Mouse (Mus musculus) thymus, postnatal 0 days (tissue): ENCODE measurements at regions not wholly inside any gene's neighbourhood (a gene's known extent, or its start where the extent isn't known, plus 50 kb on each side); places are given as distances from the start of the nearest gene placed in this dataset.
A peak's percentile ranks its signal among the peaks of the same experiment; 100 is the strongest.

Experiments
- DNase-seq: peaks from one replicate; pipeline ENCODE4 v3.0.0-alpha.2; 2015; ENCODE audit warnings: low spot score

DNA sequence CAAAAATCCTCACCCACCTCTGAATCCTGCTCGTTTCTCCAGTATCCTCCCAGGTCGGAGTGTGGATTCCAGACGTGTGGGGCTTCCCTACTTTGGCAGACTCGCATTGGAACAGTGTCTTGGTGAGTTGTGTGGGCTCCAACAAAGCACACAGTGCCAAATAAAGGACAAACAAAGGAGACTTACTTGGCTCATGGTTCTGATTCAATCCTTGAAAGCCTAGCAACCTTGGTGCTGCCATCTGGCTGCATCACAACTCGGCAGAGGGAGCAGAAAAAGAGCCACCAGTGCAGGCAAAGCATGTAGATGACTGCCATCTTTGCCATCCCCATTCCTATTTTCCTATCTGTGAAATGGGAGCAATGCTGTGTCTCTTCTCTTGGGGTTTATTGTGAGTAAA is 64.0 kb downstream of the Il9r start:
- DNase-seq = no peak

DNA sequence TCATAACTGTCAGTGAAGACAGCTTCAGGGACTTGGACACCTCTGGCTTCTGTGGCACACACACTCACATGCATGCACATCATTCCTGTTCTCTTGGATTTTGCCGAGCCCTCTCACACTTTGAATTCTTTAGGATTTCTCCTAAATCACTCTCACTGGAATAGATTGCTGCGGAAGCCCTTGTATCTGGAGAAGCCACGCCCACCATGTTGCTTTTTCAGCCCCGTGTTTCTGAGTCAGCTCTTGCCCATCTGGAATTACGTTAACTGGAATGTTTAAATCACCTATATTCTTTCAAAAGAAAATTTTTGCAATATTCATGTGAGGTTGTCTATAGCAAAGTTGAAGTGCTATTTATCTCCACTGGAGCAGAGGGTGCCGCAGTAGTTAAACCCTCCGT is 66.1 kb downstream of the Il9r start:
- no peak for DNase-seq

DNA sequence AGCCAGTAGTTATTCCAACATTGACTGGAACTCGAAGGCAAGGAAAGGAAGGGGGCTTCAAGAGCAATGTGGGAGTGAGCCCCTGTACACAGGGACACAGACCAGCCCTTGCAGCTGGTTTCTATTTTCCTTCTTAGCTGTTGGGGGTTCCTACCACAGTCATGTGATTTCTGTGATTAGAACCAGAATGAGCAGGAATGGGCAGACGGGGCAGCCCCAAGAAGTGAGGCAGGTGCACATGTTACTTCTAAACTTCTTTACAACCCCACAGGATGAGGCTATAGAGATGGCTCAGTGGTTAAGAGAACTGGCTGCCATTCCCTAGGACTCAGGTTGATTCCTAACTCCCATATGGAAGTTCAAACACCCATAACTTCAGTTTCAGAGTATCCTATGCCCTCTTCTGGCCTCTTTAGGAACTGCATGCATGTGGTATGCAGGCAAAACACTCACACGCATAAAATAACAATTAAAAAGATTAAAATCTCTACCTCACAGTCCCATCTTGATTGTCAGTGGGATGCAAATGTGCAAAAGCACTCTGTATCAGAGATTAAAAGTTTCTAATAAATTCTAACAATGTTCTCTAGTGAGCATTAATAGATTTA is 68.0 kb downstream of the Il9r start:
- DNase-seq = peak; percentile 65

DNA sequence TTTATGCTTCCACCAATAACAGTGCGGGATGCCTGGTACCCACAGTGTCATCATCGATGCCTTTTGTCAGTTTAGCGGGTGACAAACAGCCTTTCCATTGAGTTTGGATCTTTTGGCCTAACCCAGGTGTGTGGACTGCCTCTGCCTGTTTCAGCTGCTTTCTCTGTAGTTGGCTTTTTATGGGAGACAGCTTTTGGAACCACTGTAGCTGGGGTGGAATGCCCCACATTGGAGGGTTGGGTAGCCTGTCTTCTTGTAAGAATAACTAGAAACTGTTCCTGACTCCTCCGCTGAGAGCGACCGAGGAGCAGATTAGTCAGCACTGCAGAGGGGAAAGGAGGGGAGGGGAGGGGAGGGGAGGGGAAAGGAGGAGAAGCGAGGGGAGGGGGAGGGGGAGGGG is 71.5 kb downstream of the Il9r start:
- peak; percentile 51 for DNase-seq

DNA sequence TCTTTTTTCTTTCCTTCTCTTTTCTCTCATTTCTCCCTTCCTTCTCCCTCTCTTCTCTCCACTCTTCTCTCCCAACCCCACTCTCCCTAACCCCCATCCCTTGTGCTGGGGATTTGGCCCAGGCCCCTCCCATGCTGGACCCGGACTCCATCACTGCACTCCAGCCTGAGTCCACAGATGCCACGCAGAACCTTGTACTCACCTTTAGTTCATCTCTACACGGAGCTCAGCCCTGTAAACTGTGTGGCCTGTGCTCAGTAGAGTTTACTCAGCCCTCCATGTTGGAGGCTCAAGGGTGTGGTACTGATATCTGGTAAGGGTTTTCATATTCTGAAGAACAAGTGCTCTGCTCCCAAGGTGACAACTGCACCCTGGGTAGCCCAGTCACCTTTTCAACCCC is 72.1 kb downstream of the Il9r start:
- DNase-seq = no peak

DNA sequence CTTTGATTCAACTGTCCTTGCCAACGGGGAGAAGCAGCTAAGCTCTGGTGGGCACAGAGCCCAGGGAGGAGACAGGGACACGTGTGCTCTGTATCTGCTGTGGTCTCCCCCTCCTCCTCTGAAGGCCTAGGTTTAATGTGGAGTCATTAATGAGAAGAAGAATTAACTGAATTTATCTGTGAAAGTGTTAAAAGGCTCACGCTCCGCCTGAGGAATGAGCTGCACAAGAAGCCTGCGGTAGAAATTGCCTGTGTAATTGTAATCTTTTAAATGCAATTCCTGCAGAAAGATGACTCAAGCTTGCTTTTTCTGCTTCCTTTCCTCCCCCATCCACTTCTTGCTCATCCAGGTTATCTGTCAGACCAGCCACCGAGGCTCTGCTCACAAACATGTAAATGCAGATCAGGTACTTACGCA is 72.7 kb downstream of the Il9r start:
- DNase-seq = no peak

DNA sequence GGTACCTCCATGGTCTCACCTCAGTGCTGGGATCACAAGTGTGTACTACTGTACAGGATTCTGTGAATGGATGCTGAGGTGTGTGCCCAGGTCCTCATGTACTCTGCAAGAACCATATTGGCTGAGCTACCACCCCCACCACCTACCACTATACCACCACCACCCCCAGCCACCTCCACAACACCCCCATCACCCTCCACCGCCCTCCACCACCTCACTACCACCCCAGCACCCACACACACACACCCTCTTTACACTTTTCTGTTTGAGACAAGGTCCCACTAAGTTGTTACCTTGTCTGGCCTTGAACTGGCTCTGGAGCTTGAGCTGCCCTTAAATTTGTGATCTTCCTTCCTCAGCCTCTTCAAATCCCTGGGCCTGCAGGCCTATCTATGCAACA is 73.3 kb downstream of the Il9r start:
- DNase-seq = no peak

DNA sequence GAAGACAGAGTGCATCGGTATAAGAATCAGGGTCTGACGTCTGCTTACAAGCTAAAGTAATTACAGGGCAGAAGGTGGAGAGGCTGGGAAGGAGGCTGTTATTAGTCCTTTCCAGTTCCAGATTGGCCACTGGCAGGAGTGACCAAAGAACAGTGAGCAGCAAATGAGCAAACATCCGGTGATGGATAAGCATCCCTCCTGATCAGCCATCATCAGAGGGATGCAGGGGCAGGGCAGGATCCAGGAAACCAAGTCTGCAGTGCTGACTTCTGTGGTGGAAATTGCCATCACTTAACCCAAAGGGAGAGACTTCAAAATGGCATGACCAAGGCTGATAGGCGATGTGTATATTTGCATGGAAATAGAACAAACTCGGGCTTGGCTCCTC is 73.8 kb downstream of the Il9r start:
- no peak for DNase-seq

DNA sequence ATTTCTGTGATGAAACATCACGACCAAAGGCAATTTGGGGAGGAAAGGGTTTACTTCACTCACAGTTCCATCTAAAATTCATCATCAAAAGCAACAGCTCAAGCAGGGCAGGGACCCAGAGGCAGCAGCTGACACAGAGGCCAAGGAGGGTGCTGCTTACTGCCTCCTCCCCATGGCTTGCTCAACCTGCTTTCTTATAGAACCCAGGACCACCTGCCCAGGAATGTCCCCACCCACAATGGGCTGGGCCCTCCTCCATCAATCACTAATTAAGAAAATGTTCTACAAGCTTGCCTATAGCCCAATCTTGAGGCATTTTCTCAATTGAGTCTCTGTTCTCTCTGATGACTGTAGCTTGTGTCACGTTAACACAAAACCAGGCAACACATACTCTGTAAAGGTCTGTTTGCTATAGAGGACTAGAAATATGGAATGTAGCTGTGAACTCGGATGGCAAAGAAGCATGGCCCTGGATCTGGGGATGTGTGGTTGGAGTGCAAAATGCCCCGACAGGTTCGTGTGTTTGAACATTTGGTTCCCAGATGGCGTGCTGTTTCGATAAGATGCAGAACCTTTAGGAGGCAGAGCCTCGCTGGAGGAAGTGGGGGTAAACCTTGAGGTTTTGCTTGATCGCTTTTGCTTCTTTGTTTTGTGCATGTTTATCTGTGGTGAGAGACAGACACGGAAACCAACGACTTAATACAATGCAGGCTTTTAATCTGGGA is 74.3 kb downstream of the Il9r start:
- peak; percentile 81 for DNase-seq

DNA sequence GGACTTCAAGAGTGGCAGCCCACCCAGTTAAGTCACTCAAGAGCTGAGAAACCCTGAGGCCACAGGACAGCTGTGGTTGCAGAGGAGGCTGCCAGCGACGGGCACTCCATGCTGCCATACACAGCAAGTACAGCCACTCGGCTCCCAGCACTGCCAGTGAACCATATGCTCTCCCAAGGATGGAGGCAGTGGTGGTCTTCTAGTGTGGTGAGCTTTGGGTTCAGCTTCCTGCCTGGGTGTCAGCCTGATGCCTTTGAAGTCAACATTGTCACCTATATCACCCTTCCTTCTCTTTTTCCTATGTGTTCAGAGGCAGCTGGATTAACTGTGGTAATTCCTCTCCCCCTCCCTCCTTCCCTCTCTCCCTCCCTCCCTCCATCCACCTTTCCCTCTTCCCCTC is 79.5 kb downstream of the Il9r start:
- DNase-seq = peak; percentile 63

DNA sequence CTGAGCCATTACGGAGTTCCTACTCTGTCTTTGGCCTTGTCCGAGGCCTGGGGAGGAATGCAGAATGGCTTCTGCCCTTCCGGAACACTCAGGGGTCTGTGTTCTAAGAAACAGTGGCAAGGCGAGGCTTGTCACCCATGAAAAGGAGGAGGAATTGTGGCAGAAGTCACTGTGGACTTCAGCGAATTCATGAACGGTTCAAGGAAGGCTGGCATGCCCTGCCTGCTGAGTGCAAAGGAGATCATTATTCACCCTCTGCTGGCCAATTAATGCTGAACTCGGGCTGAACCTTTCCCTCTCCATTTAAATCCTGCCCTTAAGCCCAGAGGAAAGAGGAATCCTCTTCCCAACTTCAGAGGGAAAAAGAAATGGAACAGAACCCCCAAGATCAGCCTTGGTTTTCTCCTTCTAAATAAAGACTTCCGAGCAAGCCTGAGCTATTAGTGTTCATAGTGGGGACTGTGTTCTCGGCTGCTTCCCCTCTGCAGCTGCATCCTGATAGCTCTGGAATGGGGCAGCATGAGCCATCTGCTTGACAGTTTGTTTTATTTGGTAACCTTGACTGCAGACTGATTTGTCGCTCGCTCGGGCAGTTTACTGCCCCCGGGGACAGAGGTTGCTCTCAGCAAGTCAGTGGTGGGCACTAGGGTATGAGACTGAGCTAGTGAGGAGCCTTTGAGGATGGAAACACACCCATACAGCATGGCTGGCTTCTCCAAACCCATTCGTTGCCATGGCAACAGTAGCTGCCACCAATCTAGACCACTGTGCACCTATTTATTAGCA is 81.0 kb downstream of the Il9r start:
- DNase-seq = no peak

DNA sequence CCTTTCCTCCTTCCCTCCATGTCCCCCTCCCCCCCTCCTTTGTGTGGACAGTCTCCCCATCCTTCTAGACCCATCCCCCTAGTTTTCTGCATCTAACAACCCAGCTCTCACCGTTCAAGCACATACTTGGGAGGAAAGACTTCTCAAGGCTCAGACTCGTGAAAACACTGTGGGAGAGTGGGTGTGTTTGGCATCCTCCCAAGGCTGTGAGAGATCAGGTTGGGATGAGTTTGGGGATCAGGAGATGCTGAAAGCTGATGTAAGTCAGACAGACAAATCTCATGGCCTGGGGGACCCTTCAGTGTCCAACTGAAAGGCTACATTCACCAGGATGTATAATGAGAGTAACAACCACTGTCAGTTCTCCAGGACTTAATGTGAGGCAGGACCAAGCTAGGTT is 82.1 kb downstream of the Il9r start:
- no peak for DNase-seq

DNA sequence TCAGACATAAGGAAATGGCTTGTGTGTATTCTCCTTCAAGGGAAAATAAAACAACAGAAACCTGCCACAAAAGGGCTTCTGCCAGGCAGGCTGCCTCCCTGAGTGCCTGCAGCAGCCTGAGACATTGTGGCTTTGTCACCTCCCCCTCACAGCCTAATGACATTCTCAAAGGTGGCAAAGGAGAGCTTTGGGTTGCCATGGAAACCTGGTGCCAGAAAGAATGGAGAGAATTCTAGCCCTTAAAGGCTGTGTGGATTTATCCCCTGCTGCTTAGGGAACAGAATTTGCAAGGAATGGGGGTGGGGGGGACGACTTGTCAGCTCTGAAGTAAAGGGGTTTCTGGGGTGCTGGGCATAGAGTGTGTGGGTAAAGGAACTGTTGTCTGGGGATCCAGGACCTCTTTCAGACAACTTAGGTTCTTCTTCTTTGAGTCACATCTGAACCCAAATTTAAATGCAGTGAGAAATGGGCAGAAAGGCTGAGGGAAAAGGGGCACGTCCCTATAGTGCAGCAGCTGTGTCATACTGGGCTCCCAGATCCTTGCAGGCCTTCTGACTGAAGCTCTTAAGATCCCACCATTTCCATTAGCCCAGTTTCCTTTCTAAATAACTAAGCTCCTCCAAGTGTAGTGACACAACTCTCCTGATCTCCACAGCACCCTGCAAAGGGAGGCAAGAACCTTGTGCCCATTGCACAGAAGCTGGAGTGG is 86.8 kb downstream of the Il9r start:
- DNase-seq = peak; percentile 43

DNA sequence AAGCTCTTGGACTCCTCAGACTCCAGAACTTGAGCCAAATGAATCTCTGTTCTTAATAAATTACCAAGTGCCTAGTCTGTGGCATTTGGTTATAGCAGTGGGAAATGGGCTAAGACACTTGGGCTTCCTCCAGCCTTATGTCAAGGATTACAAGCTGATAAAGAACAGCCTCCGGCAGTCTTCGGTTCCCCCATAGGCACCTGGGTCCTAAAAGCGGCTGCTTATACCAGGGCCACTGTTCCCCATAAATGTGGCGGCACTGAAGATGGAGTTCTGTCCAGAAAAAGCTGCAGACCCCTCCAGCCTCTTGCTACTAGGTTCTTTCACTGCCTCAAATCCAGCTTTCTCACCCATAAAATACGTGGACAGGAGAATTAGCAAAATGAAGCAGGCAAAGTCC is 87.6 kb downstream of the Il9r start:
- no peak for DNase-seq

DNA sequence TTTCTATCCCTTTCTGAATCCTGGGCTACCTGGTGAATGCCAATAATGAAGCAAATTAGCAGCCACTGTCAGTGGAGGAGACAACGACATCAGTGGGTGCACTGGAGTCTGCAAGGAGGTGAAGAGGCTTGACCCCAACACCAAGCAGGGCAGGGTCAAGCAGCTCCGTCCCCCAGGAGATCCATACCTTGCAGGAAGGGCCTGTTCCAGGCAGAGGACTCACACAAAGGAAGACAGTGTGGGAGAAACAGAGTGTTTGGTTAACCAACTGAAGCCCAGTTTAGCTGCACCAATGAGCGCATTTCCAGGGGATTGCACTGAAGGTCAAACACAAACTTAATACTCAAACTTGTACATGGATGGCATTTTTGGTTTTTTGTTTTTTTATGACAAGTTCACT is 88.2 kb downstream of the Il9r start:
- no peak for DNase-seq

DNA sequence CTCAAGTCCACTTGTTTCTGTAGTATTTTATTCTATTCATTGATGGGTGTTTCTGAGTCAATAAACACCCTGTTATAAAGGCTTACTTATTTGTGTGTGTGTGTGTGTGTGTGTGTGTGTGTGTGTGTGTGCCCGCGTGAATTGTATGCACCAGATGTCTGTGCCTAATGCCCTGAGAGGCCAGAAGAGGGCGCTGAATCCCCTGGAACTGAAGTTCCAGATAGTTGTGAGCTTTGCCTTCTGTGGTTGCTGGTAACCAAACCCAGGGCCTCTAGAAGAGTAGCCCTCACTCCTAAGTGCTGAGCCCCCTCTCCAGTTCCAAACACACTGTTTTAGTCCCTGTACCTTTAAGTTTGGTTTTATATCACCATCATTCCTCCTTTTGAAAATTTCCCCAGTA is 90.2 kb downstream of the Il9r start:
- DNase-seq = no peak
